Mouse (Mus musculus): ENCODE results near the gene Ropn1.

Gene Ropn1

DNA sequence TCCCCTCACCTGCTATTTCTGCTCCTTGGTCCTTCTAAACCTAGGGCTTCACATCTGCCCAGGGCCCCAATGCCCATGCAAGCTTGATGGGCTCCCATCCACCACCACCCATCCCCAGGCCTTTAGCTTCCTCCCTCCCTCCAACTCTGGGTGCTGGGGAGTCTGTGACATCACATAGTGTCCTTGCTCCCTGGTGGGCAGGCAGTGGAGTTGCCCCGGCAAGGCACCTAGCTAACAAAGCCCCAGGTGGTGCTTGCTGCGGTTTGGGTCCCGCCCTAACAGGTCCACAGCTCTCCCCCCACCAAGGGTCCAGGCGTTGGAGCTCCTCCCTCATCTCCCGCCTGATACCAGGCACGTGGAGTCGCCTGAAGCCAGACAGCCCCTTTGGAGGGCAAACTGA lies at the start of gene Ropn1:
TSS of gene Ropn1 (plus strand) at position 301 of the 400 bp plus-strand sequence.
- no peak for DNase-seq

DNA sequence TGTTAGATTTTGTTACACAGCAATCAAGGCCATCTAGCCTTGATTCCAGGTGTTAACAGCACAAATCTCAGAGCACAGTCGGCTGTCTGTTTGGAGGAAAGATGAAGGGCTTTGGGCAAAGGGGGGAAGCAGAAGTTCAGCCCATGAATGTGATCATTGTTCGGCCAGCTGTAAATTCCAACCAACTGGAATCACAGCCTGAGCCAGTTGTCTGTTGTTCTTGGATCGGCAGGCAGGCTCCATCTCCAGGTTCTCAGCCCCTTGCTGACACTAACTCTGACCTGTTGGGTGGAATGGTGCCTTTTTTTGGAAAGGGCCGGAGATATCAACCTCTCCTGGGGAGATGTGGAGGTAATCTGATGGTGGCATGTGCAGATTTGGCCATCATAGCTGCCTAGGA lies 47.8 kb upstream of the Ropn1 start:
- DNase-seq, result no peak

GRCm38 (mm10) chr16:34603076-34603475 lies 46.6 kb upstream of the Ropn1 start:
- DNase-seq, result no peak

DNA sequence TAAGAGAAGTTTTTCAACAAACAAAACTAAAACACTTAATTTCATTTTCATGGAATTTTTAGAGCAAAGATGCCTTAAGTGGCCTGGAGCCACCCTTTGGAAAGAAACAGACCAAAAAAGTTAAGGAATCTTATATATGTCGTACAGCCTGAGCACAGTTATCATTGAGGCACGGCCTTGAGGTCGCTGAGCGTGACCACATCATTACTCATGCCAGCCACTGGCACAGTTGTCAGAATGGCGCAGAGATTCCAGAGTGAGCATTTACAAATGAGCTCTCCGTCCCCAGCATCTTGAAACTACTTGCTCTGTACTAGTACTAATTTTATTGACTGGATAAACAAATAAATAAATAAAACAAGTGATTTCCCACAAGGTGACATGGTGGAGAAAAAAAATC lies 45.9 kb upstream of the Ropn1 start:
- no peak for DNase-seq

- DNase-seq, result peak; percentile 13
Observed at GRCm38 (mm10) chr16:34605679-34606078, 44.0 kb upstream of the Ropn1 start.

GRCm38 (mm10) chr16:34610137-34610536 lies 39.6 kb upstream of the Ropn1 start:
- DNase-seq, result no peak

GRCm38 (mm10) chr16:34614021-34614420 lies 35.7 kb upstream of the Ropn1 start:
- DNase-seq, result no peak

GRCm38 (mm10) chr16:34627591-34627990 lies 22.1 kb upstream of the Ropn1 start:
- no peak for DNase-seq

- DNase-seq, result no peak
Observed at GRCm38 (mm10) chr16:34628397-34628796, 21.3 kb upstream of the Ropn1 start.

GRCm38 (mm10) chr16:34635557-34635956 lies 14.2 kb upstream of the Ropn1 start:
- no peak for DNase-seq

DNA sequence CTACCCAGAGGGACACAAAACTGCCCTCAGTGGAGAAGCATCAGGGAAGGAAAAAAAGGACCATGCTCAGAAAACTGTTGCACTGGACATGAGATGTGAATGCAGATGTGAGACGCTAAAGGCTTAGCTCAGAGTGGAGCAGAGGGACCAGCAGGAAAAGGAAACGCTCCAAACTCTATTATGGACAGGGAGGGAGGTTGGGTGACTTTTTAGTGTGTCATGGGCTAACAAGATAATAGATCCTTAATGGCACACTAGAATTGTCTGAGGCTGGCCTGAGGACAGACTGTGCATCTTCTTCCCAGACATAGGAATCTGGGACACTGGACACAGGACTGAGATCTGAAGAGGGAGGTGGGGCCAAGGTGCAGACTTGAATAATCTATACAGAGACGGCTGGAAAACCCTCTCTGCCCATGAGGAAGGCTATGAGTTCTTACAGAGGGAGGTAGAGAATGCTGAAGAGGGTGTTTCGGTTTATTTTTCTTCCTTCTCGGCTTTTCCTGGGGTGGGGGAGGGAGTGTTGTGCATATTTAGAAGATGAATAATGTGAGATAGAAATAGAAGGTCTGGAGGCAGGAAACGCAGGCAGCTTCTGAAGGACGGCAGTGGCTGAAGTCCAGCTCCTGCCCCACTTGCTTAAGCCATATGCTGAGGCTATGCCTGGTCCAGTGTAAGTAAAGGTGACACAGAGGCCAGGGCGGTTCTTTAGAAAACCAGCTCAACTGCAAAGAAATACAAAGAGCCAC lies 6.0 kb upstream of the Ropn1 start:
- DNase-seq, result no peak

DNA sequence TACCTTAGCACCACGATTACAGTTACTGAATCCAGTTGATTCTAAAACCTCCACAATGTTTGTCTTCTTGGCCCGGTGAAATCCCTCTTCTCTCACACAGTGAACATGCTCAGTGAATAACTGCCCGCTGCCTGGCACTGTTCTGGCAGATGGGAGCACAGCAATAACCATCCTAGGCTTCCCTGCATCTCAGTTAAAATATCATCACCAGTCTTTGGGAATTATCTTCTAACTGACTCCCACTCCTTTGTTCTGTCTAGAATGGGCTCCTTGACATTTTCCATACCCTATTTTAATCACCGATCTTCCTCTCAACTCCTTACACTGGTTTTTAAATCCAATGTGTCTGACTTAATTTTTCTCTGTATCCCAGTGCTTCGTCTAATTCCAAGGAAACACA lies 3.3 kb downstream of the Ropn1 start:
- DNase-seq, result no peak

GRCm38 (mm10) chr16:34657566-34657965 lies 7.8 kb downstream of the Ropn1 start:
- DNase-seq, result peak; percentile 10

DNA sequence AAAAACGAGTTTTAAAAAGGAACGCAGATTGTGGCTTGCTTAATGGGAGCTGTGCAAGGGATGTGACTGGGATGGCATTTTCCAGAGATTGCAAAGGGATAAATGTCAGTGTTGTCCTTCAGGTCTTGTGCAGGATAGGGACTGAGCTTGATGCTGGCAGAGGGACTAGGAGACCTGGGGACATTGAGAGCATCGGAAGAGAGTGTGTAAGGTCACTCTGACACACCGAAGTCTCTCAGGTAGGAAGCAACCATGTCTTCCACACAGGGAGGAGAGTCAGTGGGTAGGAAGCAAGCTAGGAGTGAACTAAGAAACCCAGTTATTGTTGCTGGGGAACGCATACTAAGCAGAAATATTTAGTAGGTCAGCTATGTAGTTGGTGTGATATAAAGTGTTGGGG lies 8.3 kb downstream of the Ropn1 start:
- no peak for DNase-seq

GRCm38 (mm10) chr16:34658388-34658787 lies 8.7 kb downstream of the Ropn1 start:
- no peak for DNase-seq

GRCm38 (mm10) chr16:34664553-34664952 lies 14.8 kb downstream of the Ropn1 start:
- DNase-seq, result no peak

DNA sequence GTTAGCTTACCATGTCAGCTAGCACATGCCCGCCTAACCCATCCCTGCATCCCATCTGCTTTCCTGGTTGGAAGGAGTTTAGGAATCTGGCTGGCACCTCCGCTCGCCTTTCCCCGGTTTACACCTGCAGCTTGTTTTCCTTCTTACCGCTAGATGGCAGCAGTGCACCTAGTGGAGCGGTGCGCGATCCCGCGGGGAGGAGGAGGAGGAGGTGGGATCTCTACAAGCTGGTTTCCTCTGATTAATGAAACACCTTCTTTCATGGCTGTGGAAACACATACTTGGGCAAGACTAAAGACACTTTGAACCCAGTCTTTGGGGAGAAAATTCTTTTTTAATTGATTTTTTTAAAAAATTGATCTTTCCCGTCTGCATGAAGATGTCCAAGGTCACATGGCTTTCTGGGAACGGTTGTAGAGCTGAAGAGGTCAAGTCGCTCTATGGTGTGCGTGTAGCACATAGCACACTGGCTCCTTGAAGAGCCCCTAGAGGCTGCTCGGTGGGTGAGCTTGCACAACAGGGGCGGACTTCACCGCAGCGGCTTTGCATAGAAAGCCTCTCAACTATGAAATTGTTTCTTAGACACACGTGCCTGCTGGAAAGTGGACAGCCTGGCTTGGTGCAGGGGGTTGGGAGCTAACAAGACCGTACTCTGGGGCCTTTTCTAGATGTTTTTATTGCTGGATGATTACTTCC lies 17.5 kb downstream of the Ropn1 start:
- peak; percentile 59 for DNase-seq

DNA sequence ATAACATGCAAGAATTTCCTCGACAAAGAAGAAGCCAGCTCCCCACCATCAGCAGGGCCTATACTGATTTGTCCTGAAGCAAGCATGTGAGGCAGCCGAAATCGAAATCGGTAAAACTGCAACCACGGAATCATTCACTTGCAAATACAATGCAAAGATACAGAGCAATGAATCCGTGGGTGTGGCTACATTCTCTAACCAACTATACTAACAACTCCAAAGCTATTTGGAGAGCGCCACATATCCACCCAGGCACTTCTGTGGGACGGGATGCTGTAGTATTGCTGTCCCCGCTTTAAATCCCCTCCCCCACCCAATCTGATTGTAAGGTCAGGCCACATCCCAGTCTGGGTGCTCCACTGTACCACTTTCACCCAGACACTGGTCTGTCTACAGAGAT lies 18.6 kb downstream of the Ropn1 start:
- DNase-seq, result no peak

GRCm38 (mm10) chr16:34671966-34672365 lies 22.2 kb downstream of the Ropn1 start:
- no peak for DNase-seq

GRCm38 (mm10) chr16:34672822-34673221 lies 23.1 kb downstream of the Ropn1 start:
- no peak for DNase-seq

DNA sequence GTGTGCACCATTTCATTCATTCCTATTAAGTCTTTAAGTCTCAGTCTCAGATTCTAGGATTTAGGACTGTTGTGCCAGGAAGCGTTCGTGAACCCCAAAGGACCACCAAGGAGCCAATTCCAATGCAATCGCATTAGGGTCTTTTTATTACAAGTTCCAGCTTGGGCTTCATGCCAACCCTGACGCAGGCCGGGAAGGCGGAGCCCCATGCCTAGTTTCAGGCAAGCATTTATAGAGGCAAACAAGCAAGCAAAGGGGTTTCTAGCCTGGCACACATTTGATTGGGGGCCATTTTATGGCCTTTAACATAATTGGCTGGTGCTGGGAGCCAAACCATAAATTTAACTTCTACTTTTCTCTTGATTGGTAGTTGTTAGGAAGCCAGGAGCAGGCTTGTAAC lies 24.6 kb downstream of the Ropn1 start:
- no peak for DNase-seq

DNA sequence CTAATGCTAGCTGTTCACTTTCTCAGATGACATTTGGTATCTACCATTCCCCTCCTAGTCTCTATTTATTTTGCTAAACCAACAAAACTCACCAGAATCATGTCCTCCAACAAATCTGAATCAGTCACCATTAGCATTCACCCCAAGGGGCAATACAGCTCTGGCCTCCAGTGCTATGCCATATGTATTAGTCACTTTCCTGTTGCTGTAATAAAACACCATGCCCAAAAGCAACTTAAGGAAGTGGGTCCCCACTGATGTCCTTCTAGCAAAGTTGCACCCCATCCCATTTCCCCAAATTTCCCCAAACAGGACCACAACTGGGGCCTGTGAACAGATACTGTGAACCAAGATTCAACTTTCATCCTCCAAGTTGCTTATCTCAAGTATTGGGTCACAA lies 32.1 kb downstream of the Ropn1 start:
- no peak for DNase-seq

- DNase-seq, result no peak
Observed at GRCm38 (mm10) chr16:34689879-34690278, 40.2 kb downstream of the Ropn1 start.

GRCm38 (mm10) chr16:34690334-34691144 lies 40.8 kb downstream of the Ropn1 start, which contains the start of gene Ccdc14:
Ccdc14 (plus strand) TSS chr16:34690616.
- peak; percentile 93 for DNase-seq

Measured in liver (tissue).